Mouse (Mus musculus) small intestine, adult 2 months (tissue): ENCODE measurements at regions not wholly inside any gene's neighbourhood (a gene's known extent, or its start where the extent isn't known, plus 50 kb on each side); places are given as distances from the start of the nearest gene placed in this dataset.

ENCODE experiments used
- CTCF ChIP-seq: fragments of 200-500 bp; IDR thresholded peaks from 2 replicates; pipeline ENCODE4 v1.5.1; 2012; ENCODE audit warnings: low read depth, mild to moderate bottlenecking, control low read depth, inconsistent platforms, low read length, moderate library complexity, mixed read lengths; ENCODE audit not compliant: insufficient replicate concordance, insufficient read length; ENCODE audit errors: extremely low read depth
- POLR2A ChIP-seq: fragments of 200-500 bp; IDR thresholded peaks from 2 replicates; pipeline ENCODE4 v1.6.1; 2012; ENCODE audit warnings: low read depth, mild to moderate bottlenecking, control low read depth, inconsistent platforms, low read length, moderate library complexity

DNA sequence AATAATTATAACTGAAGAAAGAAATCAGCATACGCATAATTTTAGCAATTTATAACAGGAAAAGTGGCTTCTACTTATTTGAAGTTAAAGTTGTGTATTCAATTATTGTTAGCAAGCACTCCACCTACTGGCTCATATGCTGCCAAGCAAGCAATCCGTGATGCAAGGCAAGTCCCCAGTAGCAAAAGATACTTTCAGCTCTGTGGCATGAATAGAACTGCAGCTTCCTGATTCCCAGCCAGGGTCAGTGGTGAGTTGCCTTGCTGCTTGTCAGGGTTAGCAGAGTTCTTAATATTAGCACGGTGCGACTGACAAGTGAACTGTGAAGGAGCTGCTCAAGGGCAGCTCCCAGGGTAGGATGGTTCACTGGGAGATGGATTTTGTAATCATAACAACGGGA lies 566.8 kb downstream of the Gm43517 start:
- TF ChIP-seq CTCF (no peak), POLR2A (no peak)
